Mouse (Mus musculus): ENCODE measurements around the gene Lrig2. TPM values are rescaled to one million over a fixed set of nuclear protein-coding genes. Genes with fewer than 3 reads are reported as not detected.

Lrig2 gene
- polyA plus RNA-seq, 1 experiment from 2014 or later: 30.9 TPM

DNA sequence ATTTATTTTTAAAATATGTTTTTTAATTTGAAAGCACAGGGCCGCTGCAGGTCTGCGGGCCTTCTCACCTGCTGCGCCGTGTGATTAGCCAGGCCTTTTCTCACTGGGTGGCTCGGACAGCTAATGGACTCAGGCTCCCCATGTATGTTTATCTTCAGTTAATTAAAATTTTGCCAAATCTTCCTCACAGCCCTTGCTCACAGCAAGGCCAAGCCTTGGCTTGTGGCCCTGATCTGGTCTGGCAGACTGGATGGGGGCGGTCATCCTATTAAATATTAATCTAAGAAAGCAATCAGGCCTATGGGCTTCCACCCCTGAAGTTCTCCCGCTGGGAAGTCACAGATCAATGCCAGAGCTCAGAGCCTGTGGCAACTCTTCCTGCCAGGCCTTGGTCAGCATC lies 87.4 kb downstream of the Lrig2 start:
- peak; percentile 71 for ATAC-seq
- Histone ChIP-seq H3K36me3 (no peaks in the 10 kb centered on the region), H3K9ac (replicated peaks) (no peak overlapping the region), H3K4me3 (replicated peaks) (no peak overlapping the region), H3K27ac (peak overlapping the region; percentile 35; the same call in 1 of the 2 replicates), H3K9me3 (no peaks in the 10 kb centered on the region), H3K4me1 (replicated peaks) (peaks cover 3% of the 10 kb centered on the region; the same call in 1 of the 2 replicates), H3K27me3 (no peaks in the 10 kb centered on the region), H3K4me2 (replicated peaks) (no peak overlapping the region)
- WGBS: 71% methylated on average over 7 of the region's 7 CpGs

DNA sequence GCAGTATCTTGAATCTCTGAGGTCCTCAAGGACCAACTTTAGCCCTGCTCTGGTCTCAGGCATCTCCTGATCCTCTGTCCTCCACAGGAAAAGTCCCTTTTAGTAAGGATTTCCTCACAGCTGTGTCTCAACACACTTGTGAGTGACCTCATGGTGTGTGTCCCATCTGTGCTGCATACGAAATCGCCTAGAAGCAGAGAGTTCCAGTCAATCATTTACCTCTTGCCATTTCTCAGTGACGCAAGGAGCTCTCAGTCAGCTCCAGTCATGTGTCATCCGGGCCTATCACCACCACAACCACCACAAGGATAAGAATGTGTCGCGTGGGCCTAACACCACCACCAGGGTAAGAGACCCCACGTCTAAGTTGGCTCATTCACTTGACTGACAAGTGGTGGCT lies 90.8 kb downstream of the Lrig2 start:
- H3K36me3 ChIP-seq: no peaks in the 10 kb centered on the region
- H3K27me3 ChIP-seq: no peaks in the 10 kb centered on the region
- H3K4me1 ChIP-seq (replicated peaks): peaks cover 3% of the 10 kb centered on the region; the same call in 1 of the 2 replicates
- ATAC-seq: no peak
- H3K9ac ChIP-seq (replicated peaks): no peak overlapping the region
- H3K4me2 ChIP-seq (replicated peaks): no peak overlapping the region
- H3K4me3 ChIP-seq (replicated peaks): no peak overlapping the region
- WGBS: 91% methylated on average over 7 of the region's 7 CpGs
- no peak overlapping the region for H3K27ac ChIP-seq
- H3K9me3 ChIP-seq: no peaks in the 10 kb centered on the region

- Histone ChIP-seq H3K4me3 (replicated peaks) (no peak overlapping the region), H3K27ac (no peak overlapping the region), H3K9me3 (no peaks in the 10 kb centered on the region), H3K4me1 (replicated peaks) (peaks cover 3% of the 10 kb centered on the region; the same call in 1 of the 2 replicates), H3K9ac (replicated peaks) (no peak overlapping the region), H3K27me3 (no peaks in the 10 kb centered on the region), H3K36me3 (no peaks in the 10 kb centered on the region), H3K4me2 (replicated peaks) (no peak overlapping the region)
- WGBS: 85% methylated on average over 4 of the region's 4 CpGs
- no peak for ATAC-seq
Observed at GRCm38 (mm10) chr3:104419990-104420389, 91.7 kb downstream of the Lrig2 start.

- 80% methylated on average over 5 of the region's 5 CpGs for WGBS
- Histone ChIP-seq H3K27ac (no peak overlapping the region), H3K27me3 (no peaks in the 10 kb centered on the region), H3K36me3 (no peaks in the 10 kb centered on the region), H3K4me3 (replicated peaks) (no peak overlapping the region), H3K9me3 (no peaks in the 10 kb centered on the region), H3K4me1 (replicated peaks) (no peaks in the 10 kb centered on the region), H3K9ac (replicated peaks) (no peak overlapping the region), H3K4me2 (replicated peaks) (no peak overlapping the region)
- no peak for ATAC-seq
Observed at GRCm38 (mm10) chr3:104416806-104417205, 94.9 kb downstream of the Lrig2 start.

DNA sequence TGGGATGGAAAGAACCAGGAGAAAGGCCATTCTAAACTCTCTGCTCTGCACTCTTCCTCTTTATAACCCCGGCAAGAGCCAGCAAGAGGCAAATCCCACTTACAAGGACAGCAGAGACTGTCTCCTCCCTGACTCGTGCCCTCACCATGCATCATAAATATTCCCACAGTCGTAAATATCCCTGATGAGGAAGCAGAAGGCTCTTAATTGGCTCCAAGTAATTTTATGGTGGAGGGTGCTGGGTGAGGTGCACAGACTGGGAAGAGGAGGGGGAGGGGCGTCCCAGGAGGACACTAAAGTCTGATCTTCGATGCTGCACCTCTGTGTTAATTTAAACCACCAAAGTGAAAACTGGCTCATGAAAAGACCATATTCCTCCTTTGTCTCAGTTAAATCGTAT lies 99.2 kb downstream of the Lrig2 start:
- Histone ChIP-seq H3K9ac (replicated peaks) (no peak overlapping the region), H3K27me3 (no peaks in the 10 kb centered on the region), H3K36me3 (no peaks in the 10 kb centered on the region), H3K4me1 (replicated peaks) (no peaks in the 10 kb centered on the region), H3K4me2 (replicated peaks) (no peak overlapping the region), H3K27ac (no peak overlapping the region), H3K9me3 (no peaks in the 10 kb centered on the region), H3K4me3 (replicated peaks) (no peak overlapping the region)
- ATAC-seq: no peak
- WGBS: 83% methylated on average over 6 of the region's 6 CpGs

DNA sequence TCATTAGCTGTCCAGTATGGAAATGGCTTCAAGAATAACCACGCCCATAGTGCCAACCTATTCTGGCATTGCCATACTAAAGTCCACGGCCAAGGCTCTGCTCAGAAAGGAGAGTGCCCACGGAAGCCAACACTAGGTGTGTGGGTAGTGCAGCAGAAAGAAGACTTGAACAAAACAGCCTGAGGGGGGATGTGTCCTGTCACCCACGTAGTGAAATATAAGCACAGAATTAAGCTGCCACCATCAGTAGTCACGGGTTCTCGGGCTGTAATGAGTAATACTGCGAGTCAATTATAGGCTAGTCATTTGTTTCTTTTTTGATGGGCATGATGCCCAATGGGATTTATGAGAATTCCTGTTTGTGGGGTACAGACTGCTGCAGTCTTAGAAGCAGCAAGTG lies 104.2 kb downstream of the Lrig2 start:
- H3K4me3 ChIP-seq (replicated peaks): no peak overlapping the region
- H3K9ac ChIP-seq (replicated peaks): no peak overlapping the region
- H3K9me3 ChIP-seq: no peaks in the 10 kb centered on the region
- no peak overlapping the region for H3K27ac ChIP-seq
- no peak overlapping the region for H3K4me2 ChIP-seq (replicated peaks)
- no peaks in the 10 kb centered on the region for H3K4me1 ChIP-seq (replicated peaks)
- H3K27me3 ChIP-seq: no peaks in the 10 kb centered on the region
- H3K36me3 ChIP-seq: no peaks in the 10 kb centered on the region
- ATAC-seq: no peak
- 76% methylated on average over 7 of the region's 7 CpGs for WGBS

DNA sequence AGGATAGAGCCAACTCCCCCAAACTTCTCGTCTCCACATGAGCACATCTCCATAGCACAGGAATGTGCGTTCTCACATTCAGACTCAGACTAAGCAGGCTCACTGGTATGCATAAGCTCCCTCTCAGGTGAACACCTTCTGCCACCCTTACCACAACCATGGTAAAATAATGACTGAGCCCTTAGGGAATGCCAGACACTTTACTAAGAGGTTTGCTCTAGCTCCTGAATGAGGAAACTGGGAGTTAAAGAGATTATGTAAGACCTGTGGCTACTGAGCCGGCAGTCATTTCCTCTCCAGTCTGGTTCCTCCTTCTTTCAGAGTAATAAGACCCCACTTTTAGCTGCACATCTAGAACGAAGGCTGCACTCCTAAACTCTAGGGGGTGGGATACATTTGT lies 108.1 kb downstream of the Lrig2 start:
- no peak for ATAC-seq
- Histone ChIP-seq H3K36me3 (no peaks in the 10 kb centered on the region), H3K27ac (no peak overlapping the region), H3K4me1 (replicated peaks) (no peaks in the 10 kb centered on the region), H3K9ac (replicated peaks) (no peak overlapping the region), H3K4me3 (replicated peaks) (no peak overlapping the region), H3K9me3 (no peaks in the 10 kb centered on the region), H3K4me2 (replicated peaks) (no peak overlapping the region), H3K27me3 (no peaks in the 10 kb centered on the region)
- 81% methylated on average over 4 of the region's 4 CpGs for WGBS

- no peaks in the 10 kb centered on the region for H3K27me3 ChIP-seq
- no peak for ATAC-seq
- peaks cover 6% of the 10 kb centered on the region for H3K4me1 ChIP-seq (replicated peaks)
- no peaks in the 10 kb centered on the region for H3K9me3 ChIP-seq
- H3K4me2 ChIP-seq (replicated peaks): no peak overlapping the region
- no peak overlapping the region for H3K27ac ChIP-seq
- no peaks in the 10 kb centered on the region for H3K36me3 ChIP-seq
- no peak overlapping the region for H3K9ac ChIP-seq (replicated peaks)
- 83% methylated on average over 2 of the region's 2 CpGs for WGBS
- H3K4me3 ChIP-seq (replicated peaks): no peak overlapping the region
Observed at GRCm38 (mm10) chr3:104401176-104401575, 110.5 kb downstream of the Lrig2 start.

DNA sequence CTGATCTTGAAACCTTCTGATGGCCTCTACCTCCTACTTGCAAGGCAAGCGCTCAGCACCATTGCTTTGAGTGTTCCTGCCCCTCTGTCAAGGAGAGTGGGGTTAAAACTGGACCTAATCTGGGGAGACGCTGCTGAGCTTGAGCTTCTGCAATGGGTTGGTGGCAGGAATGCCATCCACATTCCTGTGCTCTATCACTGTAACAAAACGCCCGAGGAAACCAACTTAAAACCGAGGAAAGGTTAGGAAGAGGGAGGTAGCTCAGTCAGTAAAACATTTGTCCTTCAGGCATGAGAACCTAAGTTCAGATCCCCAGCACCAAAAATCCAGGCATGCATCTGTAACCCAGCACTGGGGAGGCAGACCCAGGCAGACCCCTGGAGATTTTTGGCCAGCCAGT lies 111.6 kb downstream of the Lrig2 start:
- ATAC-seq: no peak
- no peak overlapping the region for H3K4me2 ChIP-seq (replicated peaks)
- no peak overlapping the region for H3K9ac ChIP-seq (replicated peaks)
- H3K4me1 ChIP-seq (replicated peaks): peaks cover 11% of the 10 kb centered on the region
- H3K4me3 ChIP-seq (replicated peaks): no peak overlapping the region
- H3K36me3 ChIP-seq: no peaks in the 10 kb centered on the region
- H3K27ac ChIP-seq: no peak overlapping the region
- 88% methylated on average over 5 of the region's 5 CpGs for WGBS
- no peaks in the 10 kb centered on the region for H3K27me3 ChIP-seq
- H3K9me3 ChIP-seq: no peaks in the 10 kb centered on the region

DNA sequence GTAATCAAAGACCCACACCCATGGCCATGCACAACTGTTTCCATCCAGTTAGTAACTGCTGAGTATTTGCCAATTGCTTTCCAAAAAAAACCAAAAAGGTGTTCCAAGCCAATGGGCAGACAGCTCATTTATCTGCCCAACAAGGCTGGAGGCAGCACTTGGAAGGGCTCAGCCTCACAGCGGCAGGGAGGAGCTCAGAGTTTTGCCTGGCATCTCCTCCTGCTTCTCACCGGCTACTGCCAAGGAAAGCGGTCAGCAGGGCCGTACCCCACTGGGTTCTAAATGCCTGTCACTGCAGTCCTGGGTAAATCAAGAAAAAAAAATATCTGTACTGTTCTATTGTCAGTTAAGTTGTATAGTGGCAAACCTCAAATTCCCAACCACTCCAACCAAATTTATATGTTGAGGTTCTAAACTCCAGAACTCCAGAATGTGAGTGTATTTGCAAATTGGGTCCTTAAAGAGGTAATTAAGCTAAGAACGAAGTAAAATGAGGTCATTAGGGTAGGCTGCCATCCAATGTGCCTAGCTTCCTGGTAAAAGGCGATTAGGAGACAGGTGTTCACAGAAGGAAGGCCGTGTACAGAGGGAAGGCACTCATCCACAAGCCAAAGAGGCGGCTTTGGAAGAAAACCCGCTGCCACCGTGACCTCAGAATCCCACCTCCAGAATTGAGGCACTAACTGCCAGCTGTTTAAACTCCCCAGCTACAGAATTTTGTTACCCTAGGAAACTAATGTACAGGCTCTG lies 112.2 kb downstream of the Lrig2 start:
- WGBS: 83% methylated on average over 10 of the region's 10 CpGs
- H3K4me3 ChIP-seq (replicated peaks): no peak overlapping the region

GRCm38 (mm10) chr3:104397316-104397715 lies 114.4 kb downstream of the Lrig2 start:
- no peak overlapping the region for H3K9ac ChIP-seq (replicated peaks)
- ATAC-seq: no peak
- 84% methylated on average over 9 of the region's 9 CpGs for WGBS
- H3K27ac ChIP-seq: no peak overlapping the region
- H3K27me3 ChIP-seq: no peaks in the 10 kb centered on the region
- no peak overlapping the region for H3K4me3 ChIP-seq (replicated peaks)
- peaks cover 11% of the 10 kb centered on the region for H3K4me1 ChIP-seq (replicated peaks)
- no peaks in the 10 kb centered on the region for H3K9me3 ChIP-seq
- H3K4me2 ChIP-seq (replicated peaks): no peak overlapping the region
- no peaks in the 10 kb centered on the region for H3K36me3 ChIP-seq

More for the DNA sequence above, 112.2 kb downstream of the Lrig2 start:
- H3K4me2 ChIP-seq (replicated peaks): no peak overlapping the region
- ATAC-seq: no peak
- H3K27me3 ChIP-seq: no peaks in the 10 kb centered on the region
- no peak overlapping the region for H3K9ac ChIP-seq (replicated peaks)
- no peak overlapping the region for H3K27ac ChIP-seq
- H3K9me3 ChIP-seq: no peaks in the 10 kb centered on the region
- H3K4me1 ChIP-seq (replicated peaks): peaks cover 11% of the 10 kb centered on the region
- no peaks in the 10 kb centered on the region for H3K36me3 ChIP-seq

GRCm38 (mm10) chr3:104396736-104397081 lies 115.0 kb downstream of the Lrig2 start:
- Histone ChIP-seq H3K9ac (replicated peaks) (no peak overlapping the region), H3K4me1 (replicated peaks) (peaks cover 11% of the 10 kb centered on the region), H3K27me3 (no peaks in the 10 kb centered on the region), H3K9me3 (no peaks in the 10 kb centered on the region), H3K4me3 (replicated peaks) (no peak overlapping the region), H3K36me3 (no peaks in the 10 kb centered on the region), H3K4me2 (replicated peaks) (no peak overlapping the region), H3K27ac (0 out of 2 replicates have a peak overlapping the region, but pooled peaks have one; percentile 4)
- ATAC-seq: no peak
- 33% methylated on average over 3 of the region's 3 CpGs for WGBS

Measured in midbrain, embryonic 13.5 days (tissue).